Mouse (Mus musculus) lung, postnatal 0 days (tissue): ENCODE measurements around the gene C330021F23Rik. TPM values are rescaled to one million over a fixed set of nuclear protein-coding genes. Genes with fewer than 3 reads are reported as not detected.

Experiments
- ATAC-seq: fragments of 200-750 bp; cut with Nextera tagmentation; 2 replicates; pipeline ENCODE4 v1.8.0; 2017; ENCODE audit warnings: moderate library complexity
- DNase-seq: peaks from one replicate; pipeline ENCODE4 v3.0.0-alpha.2; 2016; ENCODE audit warnings: low spot score
- H3K27ac ChIP-seq: fragments of 300-500 bp; sonication (generic); 2 replicates; pipeline ENCODE4 v1.5.1; 2014; ENCODE audit warnings: antibody characterized with exemption, mild to moderate bottlenecking, low read length, mixed read lengths
- H3K27me3 ChIP-seq: fragments of 300-500 bp; sonication (generic); replicated peaks from 2 replicates; pipeline ENCODE4 v1.6.1; 2014; ENCODE audit warnings: low read length, mixed read lengths; ENCODE audit not compliant: insufficient read depth
- H3K36me3 ChIP-seq: fragments of 300-500 bp; sonication (generic); 2 replicates; pipeline ENCODE4 v1.6.1; 2014; ENCODE audit warnings: low read length, mixed read lengths; ENCODE audit not compliant: insufficient read depth
- H3K4me1 ChIP-seq: fragments of 300-500 bp; sonication (generic); 2 replicates; pipeline ENCODE4 v1.6.1; 2014; ENCODE audit warnings: antibody characterized with exemption, low read depth, low read length, mixed read lengths; ENCODE audit not compliant: insufficient read depth
- H3K4me2 ChIP-seq: fragments of 300-500 bp; sonication (generic); replicated peaks from 2 replicates; pipeline ENCODE4 v1.6.1; 2014; ENCODE audit warnings: low read depth, mild to moderate bottlenecking, low read length, moderate library complexity, mixed read lengths
- H3K4me3 ChIP-seq: fragments of 300-500 bp; sonication (generic); 2 replicates; pipeline ENCODE4 v1.5.1; 2014; ENCODE audit warnings: low read depth, low read length
- H3K9ac ChIP-seq: fragments of 300-500 bp; sonication (generic); replicated peaks from 2 replicates; pipeline ENCODE4 v1.6.1; 2014; ENCODE audit warnings: low read depth, mild to moderate bottlenecking
- H3K9me3 ChIP-seq: fragments of 300-500 bp; sonication (generic); 2 replicates; pipeline ENCODE4 v1.6.1; 2016; ENCODE audit warnings: low read length, mixed read lengths
- CTCF ChIP-seq: IDR thresholded peaks from 2 replicates; pipeline ENCODE4 v1.5.1; 2016; ENCODE audit warnings: antibody characterized with exemption, mild to moderate bottlenecking
- EP300 ChIP-seq: IDR thresholded peaks from 2 replicates; pipeline ENCODE4 v1.6.1; 2016; ENCODE audit warnings: antibody characterized with exemption, mild to moderate bottlenecking, control low read depth
- WGBS: fragments of 180-500 bp; shearing (Covaris S2); extraction: QIAGEN DNeasy Blood & Tissue Kit; methylation state at CpG from one replicate; pipeline ENCODE4 v1.1.7; 2014; 5-methylcytosine and 5-hydroxymethylcytosine counted together
- polyA plus RNA-seq: library from polyadenylated mRNA; unstranded; fragments of >200 nt; fragmentation: Nextera tagmentation; extraction: Ambion mirVana; gene quantifications from 2 replicates; pipeline ENCODE4 v1.2.1, GENCODE M21; 2015

C330021F23Rik gene
- polyA plus RNA-seq, 1 experiment from 2014 or later: 0.36 TPM

DNA sequence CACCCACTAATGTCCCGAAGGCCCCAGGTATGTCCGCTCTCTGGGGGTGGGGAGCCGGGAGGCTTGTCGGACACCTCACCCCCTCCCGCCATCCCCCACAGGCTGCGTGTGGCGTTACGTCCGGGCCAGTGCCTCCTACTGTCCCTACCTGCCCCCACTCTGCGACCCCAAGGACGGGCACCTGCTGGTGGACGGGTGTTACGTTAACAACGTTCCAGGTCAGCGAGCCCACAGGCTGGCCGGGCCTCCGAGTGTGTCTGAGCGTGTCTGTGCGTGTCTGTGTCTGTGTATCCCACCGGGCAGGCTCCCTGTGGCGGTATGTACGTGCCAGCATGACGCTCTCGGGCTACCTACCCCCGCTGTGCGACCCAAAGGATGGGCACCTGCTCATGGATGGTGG is 30.1 kb upstream of the C330021F23Rik start:
- Histone ChIP-seq H3K9me3 (no peaks in the 10 kb centered on the region), H3K27me3 (no peaks in the 10 kb centered on the region), H3K4me2 (no peak overlapping the region), H3K4me1 (no peaks in the 10 kb centered on the region), H3K36me3 (peaks cover 19% of the 10 kb centered on the region), H3K9ac (no peak overlapping the region), H3K4me3 (no peak overlapping the region), H3K27ac (no peak overlapping the region)
- no peak for ATAC-seq
- WGBS: 95% methylated on average over 26 of the region's 26 CpGs
- no peak for DNase-seq
- no peak for TF ChIP-seq CTCF
- no peak for TF ChIP-seq EP300

DNA sequence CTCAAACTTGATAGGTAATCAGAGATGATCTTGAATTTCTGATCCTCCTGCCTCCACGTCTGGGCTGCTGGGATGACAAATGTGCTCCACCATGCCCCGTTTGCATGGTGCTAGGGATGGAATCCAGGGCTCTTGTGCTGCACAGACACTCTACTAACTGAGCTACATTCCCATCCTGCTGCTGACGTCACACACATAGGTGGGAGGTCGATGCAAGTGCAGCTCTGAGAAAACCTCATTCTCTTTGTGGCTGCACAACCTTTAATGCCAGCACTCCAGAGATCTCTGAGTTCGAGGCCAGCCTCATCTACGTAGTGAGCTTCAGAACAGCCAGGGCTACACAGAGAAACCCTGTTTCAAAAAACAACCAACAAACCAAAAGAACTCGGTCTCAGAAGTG is 28.6 kb upstream of the C330021F23Rik start:
- Histone ChIP-seq H3K27ac (no peak overlapping the region), H3K27me3 (no peaks in the 10 kb centered on the region), H3K4me2 (no peak overlapping the region), H3K9ac (no peak overlapping the region), H3K36me3 (peaks cover 26% of the 10 kb centered on the region), H3K4me3 (no peak overlapping the region), H3K4me1 (no peaks in the 10 kb centered on the region), H3K9me3 (no peaks in the 10 kb centered on the region)
- ATAC-seq: no peak
- 78% methylated on average over 7 of the region's 7 CpGs for WGBS
- no peak for DNase-seq
- TF ChIP-seq CTCF: no peak
- no peak for TF ChIP-seq EP300

DNA sequence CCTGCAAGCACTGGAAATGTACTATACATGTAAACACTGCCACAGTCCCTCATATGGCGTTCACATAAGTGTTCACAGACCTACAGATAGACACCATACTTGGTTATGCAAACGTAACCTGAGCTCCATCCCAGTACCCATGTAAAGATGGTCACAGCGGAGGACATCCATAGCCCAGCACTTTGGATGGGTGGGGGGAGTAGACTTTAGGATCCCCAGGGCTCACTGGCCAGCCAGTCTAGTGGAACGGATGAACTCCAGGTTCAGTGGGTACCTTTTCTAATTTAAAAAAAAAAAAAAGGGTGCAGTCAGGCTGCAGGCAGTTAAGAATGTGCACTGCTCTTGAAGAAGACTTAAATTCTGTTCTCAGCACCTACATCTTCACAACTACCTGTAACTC is 27.7 kb upstream of the C330021F23Rik start:
- no peak for ATAC-seq
- TF ChIP-seq EP300: no peak
- TF ChIP-seq CTCF: no peak
- Histone ChIP-seq H3K9me3 (no peaks in the 10 kb centered on the region), H3K4me1 (no peaks in the 10 kb centered on the region), H3K9ac (no peak overlapping the region), H3K4me2 (no peak overlapping the region), H3K4me3 (no peak overlapping the region), H3K27ac (no peak overlapping the region), H3K36me3 (peaks cover 26% of the 10 kb centered on the region), H3K27me3 (no peaks in the 10 kb centered on the region)
- DNase-seq: no peak
- WGBS: 88% methylated on average over 4 of the region's 4 CpGs

DNA sequence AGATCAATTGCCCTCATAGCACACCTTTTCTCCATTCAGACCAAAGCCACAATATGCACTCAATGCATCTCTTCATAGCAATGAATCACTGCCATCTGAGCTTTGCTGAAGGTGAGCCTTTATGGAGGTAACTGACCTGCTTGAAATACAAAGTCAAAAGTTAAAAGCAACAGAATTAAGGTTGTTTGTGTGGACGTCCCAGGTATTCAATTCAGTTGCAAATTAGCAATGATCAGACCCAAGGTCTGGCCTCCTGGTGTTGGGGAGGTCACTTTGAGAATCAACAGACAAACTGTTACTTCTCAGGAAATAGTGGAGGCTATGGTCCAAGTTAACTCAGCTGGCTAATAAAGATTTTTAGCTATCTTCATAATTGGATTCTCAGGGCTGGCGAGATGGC is 21.3 kb upstream of the C330021F23Rik start:
- peaks cover 14% of the 10 kb centered on the region for H3K36me3 ChIP-seq
- H3K9ac ChIP-seq: no peak overlapping the region
- no peak overlapping the region for H3K27ac ChIP-seq
- TF ChIP-seq CTCF (no peak), EP300 (no peak)
- no peak overlapping the region for H3K4me3 ChIP-seq
- no peaks in the 10 kb centered on the region for H3K4me1 ChIP-seq
- no peaks in the 10 kb centered on the region for H3K27me3 ChIP-seq
- H3K9me3 ChIP-seq: no peaks in the 10 kb centered on the region
- 88% methylated on average over 2 of the region's 2 CpGs for WGBS
- DNase-seq (no peak), ATAC-seq (no peak)
- no peak overlapping the region for H3K4me2 ChIP-seq

DNA sequence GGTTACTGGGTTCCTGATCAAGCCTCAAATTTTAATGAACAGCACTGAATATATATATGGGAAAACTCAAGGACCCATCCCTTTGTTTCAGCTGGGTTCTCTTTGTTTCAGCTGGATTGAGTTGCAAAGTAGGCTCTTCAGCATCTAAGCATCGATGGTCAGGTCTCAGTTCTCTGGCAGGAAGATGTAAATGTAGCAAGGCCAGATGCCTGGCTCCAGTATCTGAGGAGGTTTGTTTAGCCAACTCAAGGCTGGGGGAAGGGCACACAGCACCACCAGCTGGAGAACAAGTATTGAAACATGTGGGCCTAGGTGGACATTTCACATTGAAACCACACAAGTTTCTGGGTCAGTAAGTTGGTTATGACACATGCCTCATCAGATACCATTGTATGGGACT is 15.6 kb upstream of the C330021F23Rik start:
- H3K4me2 ChIP-seq: no peak overlapping the region
- no peaks in the 10 kb centered on the region for H3K4me1 ChIP-seq
- WGBS: 77% methylated on average over 1 of the region's 1 CpGs
- H3K4me3 ChIP-seq: no peak overlapping the region
- H3K9me3 ChIP-seq: no peaks in the 10 kb centered on the region
- H3K36me3 ChIP-seq: no peaks in the 10 kb centered on the region
- DNase-seq (no peak), ATAC-seq (no peak)
- H3K27ac ChIP-seq: no peak overlapping the region
- TF ChIP-seq CTCF (no peak), EP300 (no peak)
- no peaks in the 10 kb centered on the region for H3K27me3 ChIP-seq
- H3K9ac ChIP-seq: no peak overlapping the region

DNA sequence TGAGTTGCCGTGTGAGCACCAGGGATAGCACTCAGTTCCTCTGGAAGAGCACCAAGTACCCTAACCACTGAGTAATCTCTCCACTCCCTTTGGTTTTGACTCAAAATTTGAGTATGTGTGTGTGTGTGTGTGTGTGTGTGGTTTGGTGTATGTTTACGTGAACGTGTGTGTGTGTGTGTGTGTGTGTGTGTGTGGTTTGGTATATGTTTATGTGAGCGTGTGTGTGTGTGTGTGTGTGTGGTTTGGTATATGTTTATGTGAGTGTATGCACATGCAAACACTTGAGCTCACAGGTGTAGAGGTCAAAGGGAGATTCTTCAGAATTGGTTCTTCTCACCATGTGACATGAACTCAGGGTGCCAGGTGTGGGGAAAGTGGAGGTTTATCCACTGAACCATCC is 11.7 kb upstream of the C330021F23Rik start:
- no peaks in the 10 kb centered on the region for H3K9me3 ChIP-seq
- H3K4me3 ChIP-seq: no peak overlapping the region
- WGBS: 67% methylated on average over 4 of the region's 4 CpGs
- no peak for DNase-seq
- peak; percentile 73 for ATAC-seq
- H3K4me2 ChIP-seq: no peak overlapping the region
- no peaks in the 10 kb centered on the region for H3K36me3 ChIP-seq
- no peak overlapping the region for H3K27ac ChIP-seq
- no peaks in the 10 kb centered on the region for H3K4me1 ChIP-seq
- TF ChIP-seq CTCF: no peak
- no peak for TF ChIP-seq EP300
- no peaks in the 10 kb centered on the region for H3K27me3 ChIP-seq
- H3K9ac ChIP-seq: no peak overlapping the region

DNA sequence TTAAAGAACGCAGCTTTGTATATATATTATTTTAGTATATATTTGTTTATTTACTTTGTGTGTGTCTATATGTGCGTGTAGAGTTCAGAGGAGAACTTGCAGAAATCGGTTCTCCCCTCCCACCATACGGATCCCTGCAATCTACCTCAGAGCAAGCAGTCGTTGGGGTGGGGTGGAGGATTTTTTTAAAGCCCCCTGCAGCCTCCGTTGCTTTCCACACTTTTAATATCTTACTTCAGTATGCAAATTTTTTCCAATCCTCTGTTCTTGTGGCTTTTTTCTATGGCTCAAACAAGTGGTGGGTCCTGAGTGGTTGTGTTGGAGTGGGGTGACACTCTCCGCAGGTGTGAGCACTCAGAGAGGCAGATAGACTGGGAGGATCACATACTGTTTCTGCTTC is 588 bp downstream of the C330021F23Rik start:
- no peaks in the 10 kb centered on the region for H3K4me1 ChIP-seq
- no peak overlapping the region for H3K9ac ChIP-seq
- H3K36me3 ChIP-seq: no peaks in the 10 kb centered on the region
- TF ChIP-seq CTCF (no peak), EP300 (no peak)
- no peak overlapping the region for H3K27ac ChIP-seq
- DNase-seq (no peak), ATAC-seq (no peak)
- H3K9me3 ChIP-seq: no peaks in the 10 kb centered on the region
- 9% methylated on average over 7 of the region's 7 CpGs for WGBS
- H3K4me2 ChIP-seq: peak overlapping the region; percentile 9; the same call in 1 of the 2 replicates
- no peak overlapping the region for H3K4me3 ChIP-seq
- H3K27me3 ChIP-seq: no peaks in the 10 kb centered on the region
